Mouse (Mus musculus) olfactory bulb, adult 2 months (tissue): ENCODE measurements around the gene Emc7.

Experiments
- CTCF ChIP-seq: fragments of 200-500 bp; IDR thresholded peaks from 2 replicates; pipeline ENCODE4 v1.5.1; 2012; ENCODE audit warnings: low read depth, mild to moderate bottlenecking, low read length, moderate library complexity; ENCODE audit not compliant: insufficient read depth
- POLR2A ChIP-seq: fragments of 200-500 bp; IDR thresholded peaks from 2 replicates; pipeline ENCODE4 v1.6.1; 2012; ENCODE audit warnings: mild to moderate bottlenecking, low read depth, low read length, moderate library complexity; ENCODE audit not compliant: insufficient read depth

GRCm38 (mm10) chr2:112493539-112494260 is 38.9 kb downstream of the Emc7 start:
- TF ChIP-seq POLR2A (no peak), CTCF (no peak)
